Mouse (Mus musculus) right cerebral cortex, postnatal 4 days (tissue): ENCODE results near the gene Ikzf1.

ENCODE experiments used
- DNase-seq: peaks from one replicate; pipeline ENCODE4 v3.0.0-alpha.2; 2022

The Ikzf1 gene

DNA sequence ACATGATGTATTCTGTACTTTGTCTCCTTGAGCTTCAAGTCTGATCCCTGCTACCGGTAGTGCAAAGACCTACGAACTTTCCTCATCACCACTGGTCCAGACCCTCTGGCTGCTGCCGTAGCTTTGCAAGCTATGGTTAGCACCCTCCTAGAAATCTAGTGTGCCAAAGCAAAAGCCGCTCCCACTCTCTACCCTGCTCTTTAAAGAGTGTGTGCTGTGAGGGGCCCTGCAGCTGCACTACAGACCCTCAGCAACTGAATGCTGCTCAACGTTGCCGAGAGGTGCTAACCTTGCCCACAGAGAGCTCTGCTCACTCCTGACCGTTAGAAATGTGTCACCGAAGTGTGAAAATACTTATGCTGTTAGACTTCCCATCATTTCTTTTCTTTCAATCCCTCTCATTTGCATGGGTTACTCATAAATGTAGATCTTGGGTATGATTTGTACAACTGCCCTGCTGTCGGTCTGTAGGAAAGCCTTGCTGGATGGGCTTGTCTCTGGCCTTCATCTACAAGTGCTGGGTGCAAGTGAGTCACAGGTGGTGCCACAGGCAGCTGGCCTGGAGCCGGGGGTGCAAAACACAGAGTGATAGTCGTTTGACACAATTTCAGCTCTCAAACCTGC is 40.6 kb downstream of the Ikzf1 start:
- DNase-seq: no peak

GRCm38 (mm10) chr11:11725876-11726525 is 41.2 kb downstream of the Ikzf1 start:
- DNase-seq: no peak

DNA sequence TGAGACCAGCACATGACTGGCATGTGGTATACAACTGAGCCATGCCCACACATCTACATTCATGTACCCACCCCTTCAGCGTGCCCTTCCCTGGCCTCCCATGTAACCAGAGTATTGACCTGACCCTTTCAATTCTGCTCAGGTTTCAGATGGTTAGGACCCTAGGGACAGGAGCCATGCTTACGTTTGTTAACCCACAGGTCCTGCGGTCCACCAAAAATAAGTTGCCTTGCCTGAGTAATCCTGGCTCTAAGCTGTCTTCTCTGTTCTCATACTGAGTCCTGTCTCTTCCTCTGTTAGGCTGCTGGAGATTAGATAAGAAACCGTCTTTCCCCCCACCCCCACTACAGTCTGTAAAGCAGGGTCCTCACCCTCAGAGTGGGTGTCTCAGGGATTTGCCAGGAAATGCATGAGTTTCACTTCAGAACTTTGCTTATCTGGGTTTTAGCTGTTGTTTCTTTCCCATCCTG is 42.0 kb downstream of the Ikzf1 start:
- DNase-seq: no peak

GRCm38 (mm10) chr11:11727936-11728556 is 43.2 kb downstream of the Ikzf1 start:
- no peak for DNase-seq

GRCm38 (mm10) chr11:11729216-11729615 is 44.4 kb downstream of the Ikzf1 start:
- no peak for DNase-seq

DNA sequence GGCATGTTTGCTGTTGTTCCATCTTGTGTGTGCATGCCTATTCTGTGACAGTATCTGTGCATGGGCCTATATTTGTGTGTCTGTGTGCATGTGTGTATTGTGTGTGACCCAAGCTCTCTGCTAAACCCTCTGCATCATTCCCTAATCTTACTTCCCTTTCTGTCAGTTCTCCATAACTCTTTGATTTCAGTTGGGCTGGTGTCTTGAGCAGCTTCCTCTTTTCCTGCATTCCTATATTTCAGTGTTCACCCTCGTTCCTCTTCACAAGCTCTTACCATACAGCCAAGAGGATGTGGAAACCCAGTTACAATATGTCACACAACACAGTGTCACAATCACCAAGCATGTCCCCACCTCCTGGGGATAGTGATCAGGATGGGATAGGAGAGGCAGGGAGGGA is 45.3 kb downstream of the Ikzf1 start:
- no peak for DNase-seq

DNA sequence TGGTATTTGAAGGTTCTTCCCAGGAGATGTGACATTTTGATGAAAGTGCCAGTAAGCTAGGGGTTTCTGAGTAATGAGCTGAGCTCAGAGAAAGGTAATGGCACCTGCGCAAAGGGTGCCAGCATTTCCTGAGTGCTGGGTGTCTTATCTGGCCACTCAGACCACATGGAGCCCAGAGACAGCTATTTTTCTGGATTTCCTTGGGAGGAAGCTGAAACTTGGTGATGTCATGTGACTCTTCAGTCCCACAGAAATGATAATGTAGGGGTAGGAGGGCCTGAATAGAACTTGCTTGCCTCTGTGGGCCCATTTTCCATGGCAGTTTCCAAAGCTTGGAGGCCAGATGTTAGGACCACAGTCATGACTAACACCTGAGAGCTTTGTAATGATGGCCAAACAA is 46.9 kb downstream of the Ikzf1 start:
- no peak for DNase-seq

DNA sequence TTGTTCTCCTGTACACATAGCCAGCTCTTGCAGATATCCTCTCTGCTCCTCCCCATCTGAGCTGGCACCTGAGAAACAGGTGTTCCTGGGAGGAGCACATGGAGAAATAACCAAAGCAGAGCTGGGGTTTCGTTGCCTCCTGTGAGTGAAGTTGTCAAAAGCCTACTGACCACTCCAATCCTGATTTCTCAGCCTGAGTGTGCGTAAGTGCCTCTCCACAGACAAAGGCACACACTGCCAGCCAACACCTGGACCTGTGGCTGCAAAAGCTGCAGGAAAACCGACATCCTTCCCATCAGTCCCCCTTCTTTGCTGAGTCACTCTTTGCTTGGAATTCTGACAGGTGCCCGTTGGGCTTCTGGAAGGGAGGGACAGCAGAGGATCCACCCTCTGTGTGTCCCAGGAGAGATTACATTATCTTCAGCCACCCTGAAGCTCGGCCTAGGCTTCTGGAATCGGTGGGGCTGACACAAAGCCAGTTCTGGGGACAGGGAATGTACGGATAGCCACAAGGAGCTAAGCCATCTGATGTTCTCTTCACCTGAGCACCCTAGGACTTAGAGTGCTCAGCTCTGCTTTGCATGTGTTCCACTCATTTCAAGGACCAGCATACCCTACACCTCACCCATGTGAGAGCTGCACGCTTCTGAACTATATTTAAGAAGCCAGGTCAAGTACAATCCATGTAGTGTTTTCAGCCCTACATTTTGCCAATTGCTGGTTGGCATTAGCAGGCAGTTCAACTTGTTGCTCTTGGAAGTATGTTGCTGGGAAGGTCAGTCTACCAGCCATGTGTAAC is 48.4 kb downstream of the Ikzf1 start:
- DNase-seq: no peak

DNA sequence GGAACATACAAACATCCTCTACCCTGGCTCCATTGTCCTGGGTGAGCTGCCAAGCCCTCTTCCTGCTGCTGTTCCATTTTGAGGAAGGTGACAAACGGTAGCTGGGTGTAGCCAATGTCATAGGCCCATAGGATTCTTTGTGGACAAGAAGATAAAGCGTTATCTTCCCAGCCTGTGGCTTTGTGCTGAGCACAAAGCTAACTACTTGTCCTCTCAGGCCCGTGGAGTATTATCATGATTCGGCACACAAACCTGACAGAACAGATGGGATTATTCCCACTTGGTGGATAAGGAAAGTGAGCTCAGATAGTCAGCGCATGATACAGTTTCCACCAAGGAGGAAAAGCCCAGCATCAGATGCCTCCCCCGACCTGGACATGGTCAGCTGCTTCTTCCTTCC is 50.4 kb downstream of the Ikzf1 start:
- DNase-seq: no peak

DNA sequence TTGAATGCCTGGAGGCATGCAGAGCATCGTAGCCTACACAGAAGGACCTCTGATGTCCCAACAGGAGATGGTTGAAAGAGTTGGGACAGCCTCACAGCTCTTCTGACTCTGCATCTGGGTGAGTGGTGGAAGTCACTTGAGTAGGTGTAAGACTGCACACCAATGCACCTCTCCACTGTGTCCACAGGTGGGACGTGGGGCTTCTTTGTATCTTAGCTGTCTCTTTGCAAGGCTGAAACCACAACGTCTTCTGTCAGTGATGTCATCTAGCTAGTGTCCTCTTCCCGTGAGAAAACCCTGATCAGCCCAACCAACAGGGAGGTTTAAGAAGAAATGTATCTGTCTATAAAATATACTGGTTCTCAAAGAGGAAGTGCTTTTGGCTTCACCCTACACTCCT is 52.1 kb downstream of the Ikzf1 start:
- no peak for DNase-seq

- no peak for DNase-seq
Measured at GRCm38 (mm10) chr11:11737562-11737961, 52.8 kb downstream of the Ikzf1 start.

DNA sequence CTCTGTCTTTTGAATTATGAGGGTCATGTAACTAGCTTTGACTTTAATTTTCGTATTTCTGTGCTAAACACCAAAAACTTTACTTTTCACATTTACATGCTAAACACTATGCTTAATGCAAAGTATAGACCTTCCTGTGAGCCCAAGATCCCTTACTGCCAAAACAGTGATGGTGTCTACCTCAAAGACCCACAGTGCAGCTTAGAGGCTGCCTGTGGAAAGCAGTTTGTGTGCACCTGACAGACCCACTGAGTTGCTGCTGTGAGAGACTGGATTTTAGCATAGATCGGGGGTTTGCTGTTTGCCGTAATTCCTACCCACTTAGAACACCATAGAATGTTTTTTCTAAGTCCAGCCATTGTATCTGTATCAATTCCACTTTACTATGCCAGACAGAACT is 54.3 kb downstream of the Ikzf1 start:
- DNase-seq: no peak

GRCm38 (mm10) chr11:11740603-11741002 is 55.8 kb downstream of the Ikzf1 start:
- no peak for DNase-seq

DNA sequence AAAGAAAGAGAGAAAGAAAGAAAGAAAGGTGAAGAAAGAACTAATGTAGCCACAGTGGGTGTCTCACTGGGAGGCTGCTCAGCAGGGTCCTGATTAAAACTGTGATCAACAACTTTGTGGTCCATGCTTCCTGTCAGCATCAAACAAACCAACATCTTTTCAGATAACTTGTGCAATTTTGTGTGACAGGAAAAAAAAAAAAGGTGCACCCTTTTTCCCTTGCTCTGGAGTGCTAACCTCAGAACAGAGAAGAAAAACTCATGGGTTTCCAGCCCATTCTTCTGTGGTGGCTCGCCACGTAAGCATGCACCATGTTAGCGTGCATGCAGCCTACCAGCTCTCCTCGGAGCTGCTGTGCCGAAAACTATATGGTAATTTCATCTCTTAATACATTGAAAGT is 56.8 kb downstream of the Ikzf1 start:
- no peak for DNase-seq

GRCm38 (mm10) chr11:11742626-11743025 is 57.8 kb downstream of the Ikzf1 start:
- peak; percentile 18 for DNase-seq

DNA sequence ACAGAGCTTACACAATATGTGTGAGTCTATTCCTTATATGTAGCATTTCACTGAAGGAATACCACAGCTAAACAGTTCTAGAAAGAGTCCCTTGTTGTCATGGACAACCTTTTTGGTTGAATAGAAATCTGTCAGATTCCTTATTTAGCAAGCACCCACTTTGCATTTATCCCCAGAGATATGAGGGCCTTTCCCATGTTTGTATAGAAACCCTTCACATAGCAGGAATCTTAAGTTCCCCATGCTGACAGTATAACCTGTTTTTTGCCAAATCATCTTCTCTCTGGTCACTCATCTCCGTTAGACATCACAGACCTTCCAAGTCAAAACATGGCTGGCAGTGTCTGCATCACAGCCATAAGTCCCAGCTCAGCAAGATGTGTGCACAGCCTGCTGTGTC is 59.4 kb downstream of the Ikzf1 start:
- no peak for DNase-seq

DNA sequence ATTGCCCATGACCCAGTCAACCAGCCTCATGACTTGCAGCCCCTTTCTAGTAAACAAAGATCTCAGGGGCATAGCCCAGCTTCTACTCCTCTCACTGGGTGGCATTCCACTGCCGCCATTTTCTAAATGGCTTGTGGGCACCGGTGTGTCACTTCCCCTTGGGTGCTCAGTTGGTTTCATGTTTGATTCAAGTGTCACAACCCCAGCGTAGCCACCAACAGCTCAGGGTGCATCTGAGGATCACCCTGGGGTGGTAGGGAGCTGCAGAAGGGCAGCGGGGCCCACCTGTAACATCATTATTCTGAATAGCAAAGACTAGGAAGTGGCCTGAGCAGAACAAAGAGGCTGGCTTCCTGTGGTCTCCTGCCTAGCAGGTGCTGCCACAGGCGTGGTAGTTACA is 66.3 kb downstream of the Ikzf1 start:
- no peak for DNase-seq

DNA sequence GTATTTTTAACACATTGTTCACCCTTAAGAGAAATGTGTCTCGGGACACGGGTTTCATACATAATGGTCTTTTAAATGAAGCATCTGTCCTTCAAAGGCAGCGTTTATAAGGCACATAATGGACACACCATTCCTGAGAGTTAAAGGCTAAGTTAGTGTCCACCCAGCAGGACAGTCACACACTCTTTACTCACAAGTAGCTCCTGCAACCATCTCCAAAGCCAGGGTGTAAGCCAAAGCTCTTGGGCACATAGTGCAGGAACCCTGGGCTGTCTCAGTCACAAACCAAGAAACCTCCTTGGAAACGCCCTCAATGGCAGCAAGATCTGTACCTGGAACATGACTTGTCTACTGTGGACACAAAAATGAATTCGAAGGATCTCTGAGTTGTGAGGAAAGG is 68.1 kb downstream of the Ikzf1 start:
- no peak for DNase-seq

- no peak for DNase-seq
Measured at GRCm38 (mm10) chr11:11758121-11758520, 73.3 kb downstream of the Ikzf1 start.

DNA sequence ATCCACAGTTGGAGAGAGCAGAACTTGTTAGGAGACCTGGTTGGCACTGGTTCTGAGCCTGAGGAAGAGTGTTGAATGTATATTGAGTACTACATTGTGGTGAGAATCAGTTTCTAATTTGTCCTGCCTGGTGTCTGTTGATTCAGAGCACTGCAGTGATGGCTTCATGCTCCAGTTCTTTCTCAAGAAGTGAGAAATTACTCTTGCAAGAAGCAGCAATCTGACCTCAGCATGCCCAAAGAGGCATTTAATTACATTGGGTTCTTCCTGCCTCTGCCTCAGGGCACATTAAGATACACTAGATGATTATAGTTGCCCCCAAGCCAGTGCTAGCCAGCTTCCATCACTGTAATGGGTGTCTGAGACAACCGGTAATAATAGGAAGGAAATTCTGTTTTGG is 74.1 kb downstream of the Ikzf1 start:
- no peak for DNase-seq

DNA sequence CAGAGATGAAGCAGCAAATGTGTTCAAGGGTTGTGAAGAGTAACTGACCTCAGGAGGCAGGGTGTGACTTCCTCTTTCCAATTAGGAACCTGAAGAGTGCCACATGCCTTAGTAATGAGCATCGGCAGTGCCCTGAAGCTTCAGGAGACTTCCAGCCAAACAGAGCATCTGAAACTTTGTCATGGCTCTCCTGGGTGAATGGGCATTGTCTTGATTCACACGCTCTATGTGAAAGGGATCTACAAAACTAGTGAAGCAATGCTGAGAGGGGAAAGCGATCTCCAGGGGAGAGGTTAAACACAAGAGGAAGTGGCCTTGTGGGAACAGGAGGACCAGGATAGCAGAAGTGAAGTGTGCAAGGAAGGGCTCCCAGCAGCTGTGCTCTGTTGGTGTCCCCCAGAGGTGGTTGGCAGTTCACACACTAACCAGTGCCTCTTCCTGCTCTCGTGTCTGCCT is 78.4 kb downstream of the Ikzf1 start:
- no peak for DNase-seq

GRCm38 (mm10) chr11:11765414-11765813 is 80.6 kb downstream of the Ikzf1 start:
- no peak for DNase-seq

DNA sequence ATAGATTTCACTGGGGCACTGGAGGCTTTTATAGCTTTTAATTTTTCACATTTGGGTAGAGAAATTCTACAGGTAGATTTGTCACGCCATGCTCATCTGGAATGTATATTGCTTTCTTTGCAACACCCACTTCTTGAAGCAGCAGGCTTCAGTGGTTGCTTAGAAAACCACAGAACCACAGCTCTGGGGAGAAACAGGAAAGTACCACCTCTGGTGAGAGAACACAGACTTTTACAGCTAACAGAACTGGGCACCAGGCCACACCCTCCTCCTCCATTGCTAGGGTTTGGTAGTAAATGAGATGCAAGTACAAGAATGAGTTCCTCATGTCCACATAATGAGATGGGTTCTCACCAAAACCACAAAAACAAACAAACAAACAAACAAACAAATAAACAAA is 81.3 kb downstream of the Ikzf1 start:
- no peak for DNase-seq

DNA sequence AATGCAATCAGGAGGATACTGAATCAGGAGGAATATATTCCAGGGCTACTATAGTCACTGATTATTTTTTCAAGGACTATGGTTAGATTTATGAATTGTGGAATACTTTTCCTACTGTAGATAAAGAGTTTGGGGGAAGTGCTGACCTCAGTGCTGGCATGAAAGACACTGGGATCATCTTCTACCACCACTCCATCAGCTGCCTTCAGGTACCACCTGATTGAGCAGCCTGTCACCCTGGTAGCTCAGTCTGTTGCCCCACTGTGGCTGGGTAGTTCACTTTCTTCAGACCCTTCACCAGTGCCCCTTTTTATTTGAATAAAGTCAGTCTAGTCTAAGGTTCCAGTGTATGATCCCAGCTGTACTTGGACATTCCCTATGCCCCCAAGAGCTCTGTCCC is 81.9 kb downstream of the Ikzf1 start:
- no peak for DNase-seq
